Mouse (Mus musculus): Measurements from ENCODE around the gene Gpx3. TPM values are rescaled to one million over a fixed set of nuclear protein-coding genes. Genes with fewer than 3 reads are reported as not detected.

The Gpx3 gene
- polyA plus RNA-seq, 1 experiment from 2014 or later = 121 TPM

Other genes starting within 250 kb of the Gpx3 start
- gene Cdc42se2, start 114.8 kb upstream of the Gpx3 start, polyA plus RNA-seq (2016; fragmentation: Nextera tagmentation; extraction: Ambion mirVana) = 212 and 247 TPM in 2 replicates
- 3.0 and 5.2 TPM in 2 replicates for gene Lyrm7, start 41.5 kb upstream of the Gpx3 start, polyA plus RNA-seq (2016; fragmentation: Nextera tagmentation; extraction: Ambion mirVana)
- gene Hint1, start 36.1 kb upstream of the Gpx3 start, polyA plus RNA-seq (2016; fragmentation: Nextera tagmentation; extraction: Ambion mirVana) = 626 and 627 TPM in 2 replicates
- 14.2 and 14.7 TPM in 2 replicates for gene Tnip1, start 60.5 kb downstream of the Gpx3 start, polyA plus RNA-seq (2016; fragmentation: Nextera tagmentation; extraction: Ambion mirVana)
- 61.0 and 68.8 TPM in 2 replicates for gene Anxa6, start 131.0 kb downstream of the Gpx3 start, polyA plus RNA-seq (2016; fragmentation: Nextera tagmentation; extraction: Ambion mirVana)
- gene Ccdc69, start 175.7 kb downstream of the Gpx3 start, polyA plus RNA-seq (2016; fragmentation: Nextera tagmentation; extraction: Ambion mirVana) = 0.25 and 0.56 TPM in 2 replicates
- gene Gm2a, start 195.7 kb downstream of the Gpx3 start, polyA plus RNA-seq (2016; fragmentation: Nextera tagmentation; extraction: Ambion mirVana) = 10.7 and 13.0 TPM in 2 replicates
- not detected in 2 replicates for gene Slc36a3, start 249.3 kb downstream of the Gpx3 start, polyA plus RNA-seq (2016; fragmentation: Nextera tagmentation; extraction: Ambion mirVana)